Mouse (Mus musculus): ENCODE results near the gene Plxna4.
A peak's percentile ranks its signal among the peaks of the same experiment; 100 is the strongest.

Plxna4 gene

GRCm38 (mm10) chr6:32588056-32588671, at the start of gene Plxna4:
Gene Plxna4 (minus strand): TSS chr6:32588192.
- DNase-seq, result peak; percentile 65

- no peak for DNase-seq
Measured at GRCm38 (mm10) chr6:32637568-32638183, 49.7 kb upstream of the Plxna4 start.

- no peak for DNase-seq
Measured at GRCm38 (mm10) chr6:32610712-32611111, 22.7 kb upstream of the Plxna4 start.

GRCm38 (mm10) chr6:32606787-32607186, 18.8 kb upstream of the Plxna4 start:
- DNase-seq, result no peak

GRCm38 (mm10) chr6:32605581-32605980, 17.6 kb upstream of the Plxna4 start:
- DNase-seq, result no peak

GRCm38 (mm10) chr6:32604901-32605300, 16.9 kb upstream of the Plxna4 start:
- no peak for DNase-seq

- no peak for DNase-seq
Measured at GRCm38 (mm10) chr6:32602130-32602529, 14.1 kb upstream of the Plxna4 start.

GRCm38 (mm10) chr6:32601306-32601705, 13.3 kb upstream of the Plxna4 start:
- peak; percentile 33 for DNase-seq

GRCm38 (mm10) chr6:32595591-32595990, 7.6 kb upstream of the Plxna4 start:
- no peak for DNase-seq

GRCm38 (mm10) chr6:32590979-32591758, 3.2 kb upstream of the Plxna4 start:
- DNase-seq, result peak; percentile 82

GRCm38 (mm10) chr6:32589632-32590031, 1.6 kb upstream of the Plxna4 start:
- DNase-seq, result no peak

GRCm38 (mm10) chr6:32587136-32588009, 619 bp downstream of the Plxna4 start:
- peak; percentile 55 for DNase-seq

GRCm38 (mm10) chr6:32586821-32587135, 1.2 kb downstream of the Plxna4 start:
- DNase-seq, result no peak

GRCm38 (mm10) chr6:32586390-32586789, 1.6 kb downstream of the Plxna4 start:
- peak; percentile 11 for DNase-seq

- no peak for DNase-seq
Measured at GRCm38 (mm10) chr6:32585211-32585610, 2.8 kb downstream of the Plxna4 start.

- DNase-seq, result no peak
Measured at GRCm38 (mm10) chr6:32584243-32584880, 3.6 kb downstream of the Plxna4 start.

GRCm38 (mm10) chr6:32583582-32583981, 4.4 kb downstream of the Plxna4 start:
- DNase-seq, result no peak

GRCm38 (mm10) chr6:32571485-32571884, 16.5 kb downstream of the Plxna4 start:
- no peak for DNase-seq

- no peak for DNase-seq
Measured at GRCm38 (mm10) chr6:32570445-32570844, 17.5 kb downstream of the Plxna4 start.

GRCm38 (mm10) chr6:32569919-32570318, 18.1 kb downstream of the Plxna4 start:
- no peak for DNase-seq

GRCm38 (mm10) chr6:32546915-32547314, 41.1 kb downstream of the Plxna4 start:
- DNase-seq, result no peak

- no peak for DNase-seq
Measured at GRCm38 (mm10) chr6:32544021-32544420, 44.0 kb downstream of the Plxna4 start.

GRCm38 (mm10) chr6:32540155-32540554, 47.8 kb downstream of the Plxna4 start:
- no peak for DNase-seq

Data from kidney, adult 9 months (tissue).